Mouse (Mus musculus) G1E-ER4 (cell line): ENCODE measurements around the gene Gm3055. TPM values are rescaled to one million over a fixed set of nuclear protein-coding genes. Genes with fewer than 3 reads are reported as not detected.
"Not testable (repeated sequence)": the region's sequence is repeated elsewhere in the genome, so short reads cannot be mapped to it uniquely, and the experiment has no call there.

Experiments used
- GATA1 ChIP-seq: IDR thresholded peaks from one replicate; pipeline ENCODE4 v1.8.0; 2012; ENCODE audit warnings: low read length, inconsistent platforms
- polyA plus RNA-seq: library from polyadenylated mRNA; stranded (reverse); fragments of >175 nt; gene quantifications from 2 replicates; pipeline ENCODE4 v1.2.3, GENCODE M21; 2012

Gm3055 gene
- not detected in 2 replicates for polyA plus RNA-seq

GRCm38 (mm10) chr10:81770506-81771403, at the start of gene Gm3055:
Gm3055 (minus strand) TSS chr10:81771161.
- TF ChIP-seq GATA1: not testable (repeated sequence)

DNA sequence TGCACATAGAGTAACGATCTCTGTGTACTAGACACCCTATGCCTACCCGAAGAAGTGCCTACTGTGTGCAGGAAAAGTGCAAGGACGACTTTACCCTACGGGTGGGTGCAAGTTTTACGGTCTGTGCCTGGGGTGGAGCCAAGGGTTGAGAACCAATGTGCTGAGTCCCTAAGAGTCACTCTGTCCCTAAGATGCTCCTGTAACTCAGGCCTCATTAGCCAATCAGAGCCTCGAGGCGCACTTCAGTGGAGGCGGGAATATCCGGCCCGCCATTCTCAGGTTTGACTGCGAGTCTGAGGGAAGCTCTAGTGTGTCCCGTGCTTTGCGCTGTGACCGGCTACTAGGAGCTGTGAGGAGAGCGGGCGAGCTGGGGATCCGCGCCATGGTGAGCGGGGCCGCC, 40.9 kb upstream of the Gm3055 start, which contains the start of gene Gm4767:
TSS of gene Gm4767 (plus strand) at position 288 of the 400 bp plus-strand sequence.
- TF ChIP-seq GATA1: not testable (repeated sequence)

DNA sequence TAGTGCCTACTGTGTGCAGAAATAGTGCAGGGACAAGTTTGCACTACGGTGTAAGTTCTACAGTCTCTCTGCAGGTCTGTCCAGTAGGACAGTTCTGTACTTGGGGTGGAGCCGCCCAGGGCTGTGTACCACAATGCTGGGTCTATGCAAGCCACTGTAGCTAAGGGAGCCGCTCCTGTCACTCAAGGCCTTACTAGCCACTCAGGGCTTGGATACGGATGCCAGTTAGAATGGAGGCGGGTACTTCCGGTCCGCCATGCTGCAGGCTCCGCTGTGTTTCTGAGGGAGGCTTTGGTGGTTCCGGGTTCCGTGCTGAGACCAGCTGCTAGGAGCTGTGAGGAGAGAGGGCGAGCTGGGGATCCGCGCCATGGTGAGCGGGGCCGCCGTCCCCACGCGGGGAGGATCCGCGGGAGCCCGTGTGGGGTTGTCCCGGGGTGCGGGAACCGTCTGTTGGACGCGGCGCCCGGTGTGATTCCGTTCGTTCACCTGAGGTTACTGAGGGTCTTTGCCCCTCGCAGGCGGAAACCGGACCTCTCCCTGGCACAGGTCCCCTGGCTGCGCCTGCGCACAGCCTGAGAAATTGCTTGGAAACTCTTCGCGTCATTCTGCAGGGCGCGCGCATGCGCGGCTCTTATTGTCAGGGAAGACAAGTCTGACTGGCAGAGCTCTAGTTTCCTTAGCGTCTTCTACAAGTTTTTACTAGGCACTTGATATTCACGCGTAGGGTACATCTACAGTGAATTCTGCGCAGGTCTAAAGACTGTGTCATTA, 66.2 kb downstream of the Gm3055 start, which contains the start of gene Zfp433:
TSS of gene Zfp433 (plus strand) at position 295 of the 771 bp plus-strand sequence.
- TF ChIP-seq GATA1: not testable (repeated sequence)

Other genes starting within 250 kb of the Gm3055 start
- 38.8 and 47.3 TPM in 2 replicates for gene Gna15, start 246.9 kb downstream of the Gm3055 start, polyA plus RNA-seq
- 15.0 and 16.3 TPM in 2 replicates for gene Gna11, start 226.0 kb downstream of the Gm3055 start, polyA plus RNA-seq
- gene Aes, start 211.7 kb downstream of the Gm3055 start, polyA plus RNA-seq: 1,803 and 2,150 TPM in 2 replicates
- gene Tle2, start 196.6 kb downstream of the Gm3055 start, polyA plus RNA-seq: 3.0 and 3.6 TPM in 2 replicates
- gene Tle6, start 170.1 kb downstream of the Gm3055 start, polyA plus RNA-seq: 9.2 and 15.1 TPM in 2 replicates
- gene BC025920, start 164.9 kb downstream of the Gm3055 start, polyA plus RNA-seq: 0.16 and 0.22 TPM in 2 replicates
- gene Sirt6, start 143.4 kb downstream of the Gm3055 start, polyA plus RNA-seq: 100 and 118 TPM in 2 replicates
- 7.1 and 8.6 TPM in 2 replicates for gene Ankrd24, start 142.6 kb downstream of the Gm3055 start, polyA plus RNA-seq
- gene Gm10778, start 122.1 kb downstream of the Gm3055 start, polyA plus RNA-seq: 0.18 and 0.19 TPM in 2 replicates
- 0.28 and 0.37 TPM in 2 replicates for gene Zfp433, start 66.3 kb downstream of the Gm3055 start, polyA plus RNA-seq
- not detected in 2 replicates for gene Gm4767, start 41.0 kb upstream of the Gm3055 start, polyA plus RNA-seq
- gene Gm32687, start 92.8 kb upstream of the Gm3055 start, polyA plus RNA-seq: not detected in 2 replicates
- 0.11 and 0.16 TPM in 2 replicates for gene Zfp781, start 159.3 kb upstream of the Gm3055 start, polyA plus RNA-seq